Mouse (Mus musculus): Measurements from ENCODE around the gene Neu4. TPM values are rescaled to one million over a fixed set of nuclear protein-coding genes. Genes with fewer than 3 reads are reported as not detected.
"Not testable (repeated sequence)": the region's sequence is repeated elsewhere in the genome, so short reads cannot be mapped to it uniquely, and the experiment has no call there.

Gene Neu4
- polyA plus RNA-seq, 1 experiment from 2014 or later = not detected

- H3K4me1 ChIP-seq (replicated peaks) = peaks cover 8% of the 10 kb centered on the region; the same call in 1 of the 2 replicates
- H3K9ac ChIP-seq (replicated peaks) = no peak overlapping the region
- H3K27ac ChIP-seq = peak overlapping the region; percentile 72; the same call in 1 of the 2 replicates
- H3K27me3 ChIP-seq = no peaks in the 10 kb centered on the region
- H3K9me3 ChIP-seq = no peaks in the 10 kb centered on the region
- 61% methylated on average over 7 of the region's 7 CpGs for WGBS
- no peak overlapping the region for H3K4me3 ChIP-seq (replicated peaks)
- no peak overlapping the region for H3K4me2 ChIP-seq
- no peak for ATAC-seq (ENCODE audit: insufficient number of reproducible peaks, insufficient read depth, low FRiP score, low TSS enrichment, low read depth)
- H3K36me3 ChIP-seq = no peaks in the 10 kb centered on the region
Measured at GRCm38 (mm10) chr1:94053530-94054216, 33.4 kb downstream of the Neu4 start.

DNA sequence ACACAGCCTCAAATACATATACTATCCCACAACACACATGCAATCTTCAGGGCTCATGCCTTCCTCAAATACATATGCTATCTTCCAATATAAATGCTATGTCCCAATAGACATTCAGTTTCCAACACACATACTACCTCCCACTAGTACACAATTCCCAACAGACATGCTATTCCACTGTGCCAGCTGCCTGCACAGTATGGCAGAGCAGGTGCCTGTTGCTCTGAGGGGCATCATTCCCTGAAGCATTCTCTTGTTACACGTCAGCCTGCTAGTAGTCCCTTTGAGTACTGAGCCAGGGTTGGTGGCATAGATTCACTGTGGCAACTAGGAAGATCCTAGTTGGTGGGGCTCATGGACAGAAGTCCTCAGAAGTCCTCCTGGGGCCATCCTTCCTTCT, 34.2 kb downstream of the Neu4 start:
- 75% methylated on average over 1 of the region's 1 CpGs for WGBS
- H3K4me1 ChIP-seq (replicated peaks) = peaks cover 8% of the 10 kb centered on the region; the same call in 1 of the 2 replicates
- no peaks in the 10 kb centered on the region for H3K9me3 ChIP-seq
- no peaks in the 10 kb centered on the region for H3K27me3 ChIP-seq
- H3K9ac ChIP-seq (replicated peaks) = no peak overlapping the region
- H3K36me3 ChIP-seq = no peaks in the 10 kb centered on the region
- ATAC-seq (ENCODE audit: insufficient number of reproducible peaks, insufficient read depth, low FRiP score, low TSS enrichment, low read depth) = no peak
- H3K27ac ChIP-seq = no peak overlapping the region
- no peak overlapping the region for H3K4me3 ChIP-seq (replicated peaks)
- no peak overlapping the region for H3K4me2 ChIP-seq

DNA sequence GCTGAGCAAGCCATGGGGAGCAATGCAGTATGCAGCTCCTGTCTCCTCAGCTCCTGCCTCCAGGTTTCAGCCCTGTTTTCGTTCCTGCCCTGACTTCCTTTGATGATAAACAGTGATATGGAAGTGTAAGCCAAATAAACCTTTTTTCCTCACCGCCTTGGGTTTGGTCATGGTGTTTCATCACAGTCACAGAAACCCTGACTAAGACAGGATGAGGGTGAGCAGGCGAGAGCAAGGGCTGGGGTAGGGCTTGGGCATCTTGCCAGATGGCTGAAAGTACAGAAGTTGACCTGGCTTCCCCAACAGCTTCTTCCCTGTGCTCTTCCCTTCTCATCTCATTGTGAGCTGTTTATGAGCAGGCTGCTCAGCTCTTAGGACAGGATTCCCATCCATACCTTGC, 35.7 kb downstream of the Neu4 start:
- Histone ChIP-seq H3K27me3 (no peaks in the 10 kb centered on the region), H3K36me3 (no peaks in the 10 kb centered on the region), H3K4me1 (replicated peaks) (peaks cover 8% of the 10 kb centered on the region; the same call in 1 of the 2 replicates), H3K4me2 (no peak overlapping the region), H3K9me3 (no peaks in the 10 kb centered on the region), H3K4me3 (replicated peaks) (no peak overlapping the region), H3K27ac (no peak overlapping the region), H3K9ac (replicated peaks) (no peak overlapping the region)
- 76% methylated on average over 3 of the region's 3 CpGs for WGBS
- no peak for ATAC-seq (ENCODE audit: insufficient number of reproducible peaks, insufficient read depth, low FRiP score, low TSS enrichment, low read depth)

DNA sequence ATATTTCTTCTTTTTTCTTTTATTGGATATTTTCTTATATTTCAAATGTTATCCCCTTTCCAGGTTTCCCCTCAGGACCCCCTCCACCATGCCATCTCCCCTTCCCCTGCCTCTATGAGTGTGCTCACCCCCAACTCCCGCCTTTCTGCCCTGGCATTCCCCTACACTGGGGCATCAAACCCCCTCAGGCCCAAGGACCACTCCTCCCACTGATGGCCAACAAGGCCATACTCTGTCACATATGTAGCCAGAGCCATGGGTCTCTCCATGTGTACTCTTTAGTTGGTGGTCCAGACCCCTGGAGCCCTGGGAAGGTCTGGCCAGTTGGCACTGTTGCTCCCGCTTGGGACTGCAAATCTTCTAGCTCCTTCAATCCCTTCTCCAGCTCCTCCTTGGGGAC, 37.1 kb downstream of the Neu4 start:
- ATAC-seq (ENCODE audit: insufficient number of reproducible peaks, insufficient read depth, low FRiP score, low TSS enrichment, low read depth) = no peak
- 89% methylated on average over 2 of the region's 2 CpGs for WGBS
- peaks cover 8% of the 10 kb centered on the region; the same call in 1 of the 2 replicates for H3K4me1 ChIP-seq (replicated peaks)
- no peaks in the 10 kb centered on the region for H3K27me3 ChIP-seq
- no peak overlapping the region for H3K4me2 ChIP-seq
- no peak overlapping the region for H3K9ac ChIP-seq (replicated peaks)
- H3K27ac ChIP-seq = no peak overlapping the region
- no peaks in the 10 kb centered on the region for H3K9me3 ChIP-seq
- no peaks in the 10 kb centered on the region for H3K36me3 ChIP-seq
- no peak overlapping the region for H3K4me3 ChIP-seq (replicated peaks)

GRCm38 (mm10) chr1:94058281-94058680, 38.0 kb downstream of the Neu4 start:
- H3K27me3 ChIP-seq; H3K4me1 ChIP-seq (replicated peaks); H3K9ac ChIP-seq (replicated peaks); H3K4me3 ChIP-seq (replicated peaks); ATAC-seq (ENCODE audit: insufficient number of reproducible peaks, insufficient read depth, low FRiP score, low TSS enrichment, low read depth); H3K4me2 ChIP-seq; H3K27ac ChIP-seq; H3K9me3 ChIP-seq; H3K36me3 ChIP-seq: not testable (repeated sequence)
- WGBS = 83% methylated on average over 1 of the region's 1 CpGs

- Histone ChIP-seq H3K27me3 (peaks cover under 1% of the 10 kb centered on the region; the same call in 1 of the 2 replicates), H3K9ac (replicated peaks) (no peak overlapping the region), H3K36me3 (no peaks in the 10 kb centered on the region), H3K9me3 (no peaks in the 10 kb centered on the region), H3K4me2 (no peak overlapping the region), H3K27ac (no peak overlapping the region), H3K4me3 (replicated peaks) (no peak overlapping the region), H3K4me1 (replicated peaks) (peaks cover 10% of the 10 kb centered on the region; the same call in 1 of the 2 replicates)
- no peak for ATAC-seq (ENCODE audit: insufficient number of reproducible peaks, insufficient read depth, low FRiP score, low TSS enrichment, low read depth)
- 87% methylated on average over 6 of the region's 6 CpGs for WGBS
Measured at GRCm38 (mm10) chr1:94074756-94075155, 54.5 kb downstream of the Neu4 start.

DNA sequence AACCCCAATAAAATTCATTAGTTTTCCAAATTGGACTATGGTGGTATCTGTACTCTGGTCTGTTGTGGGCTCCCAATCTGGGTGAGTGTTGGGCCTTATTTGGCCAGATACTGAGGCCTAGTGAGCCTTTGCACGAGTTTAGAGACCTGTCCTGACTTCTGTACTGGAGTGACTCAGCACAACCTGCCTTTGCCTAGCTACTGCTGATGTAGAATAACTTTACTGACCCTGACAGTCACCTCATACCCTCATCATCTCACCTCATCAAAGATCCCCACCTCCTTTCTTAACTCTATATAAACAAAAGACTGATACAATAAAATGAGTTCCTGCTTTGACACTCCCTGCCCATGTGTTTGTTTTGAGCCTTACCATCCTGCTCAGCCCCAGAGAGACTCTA, 56.5 kb downstream of the Neu4 start:
- no peak for ATAC-seq (ENCODE audit: insufficient number of reproducible peaks, insufficient read depth, low FRiP score, low TSS enrichment, low read depth)
- H3K27ac ChIP-seq = no peak overlapping the region

More for the DNA sequence above, 56.5 kb downstream of the Neu4 start:
- no peaks in the 10 kb centered on the region for H3K36me3 ChIP-seq
- WGBS = 16% methylated on average over 1 of the region's 1 CpGs
- no peak overlapping the region for H3K4me3 ChIP-seq (replicated peaks)
- H3K9me3 ChIP-seq = no peaks in the 10 kb centered on the region
- no peak overlapping the region for H3K4me2 ChIP-seq
- H3K4me1 ChIP-seq (replicated peaks) = peaks cover 10% of the 10 kb centered on the region; the same call in 1 of the 2 replicates
- peaks cover 17% of the 10 kb centered on the region for H3K27me3 ChIP-seq
- no peak overlapping the region for H3K9ac ChIP-seq (replicated peaks)

Other genes starting within 250 kb of the Neu4 start
- gene Dtymk, start 218.5 kb upstream of the Neu4 start, polyA plus RNA-seq (2016; fragmentation: Nextera tagmentation; extraction: Ambion mirVana) = 278 and 281 TPM in 2 replicates
- gene Ing5, start 216.5 kb upstream of the Neu4 start, polyA plus RNA-seq (2016; fragmentation: Nextera tagmentation; extraction: Ambion mirVana) = 16.8 and 17.9 TPM in 2 replicates
- gene D2hgdh, start 195.5 kb upstream of the Neu4 start, polyA plus RNA-seq (2016; fragmentation: Nextera tagmentation; extraction: Ambion mirVana) = 16.2 and 17.9 TPM in 2 replicates
- 0.31 and 0.64 TPM in 2 replicates for gene Gal3st2, start 159.1 kb upstream of the Neu4 start, polyA plus RNA-seq (2016; fragmentation: Nextera tagmentation; extraction: Ambion mirVana)
- not detected in 2 replicates for gene Gal3st2b, start 102.1 kb upstream of the Neu4 start, polyA plus RNA-seq (2016; fragmentation: Nextera tagmentation; extraction: Ambion mirVana)
- gene Gal3st2c, start 29.9 kb upstream of the Neu4 start, polyA plus RNA-seq (2016; fragmentation: Nextera tagmentation; extraction: Ambion mirVana) = not detected in 2 replicates
- gene Pdcd1, start 32.1 kb downstream of the Neu4 start, polyA plus RNA-seq (2016; fragmentation: Nextera tagmentation; extraction: Ambion mirVana) = not detected in 2 replicates